Mouse (Mus musculus) kidney, postnatal 0 days (tissue): ENCODE measurements around the gene Abca13. TPM values are rescaled to one million over a fixed set of nuclear protein-coding genes. Genes with fewer than 3 reads are reported as not detected.
A peak's percentile ranks its signal among the peaks of the same experiment; 100 is the strongest.

Experiments used
- ATAC-seq: fragments of 200-750 bp; cut with Nextera tagmentation; replicated peaks from 2 replicates; pipeline ENCODE4 v1.8.0; 2017; ENCODE audit warnings: low read depth, moderate number of reproducible peaks, moderate TSS enrichment, moderate library complexity; ENCODE audit not compliant: low FRiP score
- DNase-seq: peaks from one replicate; pipeline ENCODE4 v3.0.0-alpha.2; 2016; ENCODE audit warnings: low spot score
- H3K27ac ChIP-seq: fragments of 300-500 bp; sonication (generic); 2 replicates; pipeline ENCODE4 v1.5.1; 2014; ENCODE audit warnings: mild to moderate bottlenecking
- H3K27me3 ChIP-seq: fragments of 300-500 bp; sonication (generic); 2 replicates; pipeline ENCODE4 v1.6.1; 2014; ENCODE audit warnings: low read length, mixed read lengths; ENCODE audit not compliant: insufficient read depth
- H3K36me3 ChIP-seq: fragments of 300-500 bp; sonication (generic); 2 replicates; pipeline ENCODE4 v1.6.1; 2014; ENCODE audit warnings: low read length, mixed read lengths; ENCODE audit not compliant: insufficient read depth
- H3K4me1 ChIP-seq: fragments of 300-500 bp; sonication (generic); replicated peaks from 2 replicates; pipeline ENCODE4 v1.6.1; 2014; ENCODE audit warnings: antibody characterized with exemption, low read length, mixed read lengths; ENCODE audit not compliant: insufficient read depth
- H3K4me2 ChIP-seq: fragments of 300-500 bp; sonication (generic); 2 replicates; pipeline ENCODE4 v1.6.1; 2014; ENCODE audit warnings: mild to moderate bottlenecking, low read length, moderate library complexity, mixed read lengths
- H3K4me3 ChIP-seq: fragments of 300-500 bp; sonication (generic); replicated peaks from 2 replicates; pipeline ENCODE4 v1.5.1; 2014; ENCODE audit warnings: low read depth, low read length
- H3K9ac ChIP-seq: fragments of 300-500 bp; sonication (generic); 2 replicates; pipeline ENCODE4 v1.6.1; 2014; ENCODE audit warnings: low read depth, low read length
- H3K9me3 ChIP-seq: fragments of 300-500 bp; sonication (generic); replicated peaks from 2 replicates; pipeline ENCODE4 v1.6.1; 2016; ENCODE audit warnings: low read length, inconsistent platforms, mixed read lengths
- CTCF ChIP-seq: IDR thresholded peaks from 2 replicates; pipeline ENCODE4 v1.5.1; 2016; ENCODE audit warnings: antibody characterized with exemption, low read depth, mild to moderate bottlenecking, moderate library complexity
- WGBS: fragments of 180-500 bp; shearing (Covaris S2); extraction: QIAGEN DNeasy Blood & Tissue Kit; methylation state at CpG from one replicate; pipeline ENCODE4 v1.1.7; 2014; 5-methylcytosine and 5-hydroxymethylcytosine counted together
- polyA plus RNA-seq: library from polyadenylated mRNA; unstranded; fragments of >200 nt; fragmentation: Nextera tagmentation; extraction: Ambion mirVana; gene quantifications from 2 replicates; pipeline ENCODE4 v1.2.1, GENCODE M21; 2015

The Abca13 gene
- polyA plus RNA-seq, 1 experiment from 2014 or later, result 1.8 TPM

DNA sequence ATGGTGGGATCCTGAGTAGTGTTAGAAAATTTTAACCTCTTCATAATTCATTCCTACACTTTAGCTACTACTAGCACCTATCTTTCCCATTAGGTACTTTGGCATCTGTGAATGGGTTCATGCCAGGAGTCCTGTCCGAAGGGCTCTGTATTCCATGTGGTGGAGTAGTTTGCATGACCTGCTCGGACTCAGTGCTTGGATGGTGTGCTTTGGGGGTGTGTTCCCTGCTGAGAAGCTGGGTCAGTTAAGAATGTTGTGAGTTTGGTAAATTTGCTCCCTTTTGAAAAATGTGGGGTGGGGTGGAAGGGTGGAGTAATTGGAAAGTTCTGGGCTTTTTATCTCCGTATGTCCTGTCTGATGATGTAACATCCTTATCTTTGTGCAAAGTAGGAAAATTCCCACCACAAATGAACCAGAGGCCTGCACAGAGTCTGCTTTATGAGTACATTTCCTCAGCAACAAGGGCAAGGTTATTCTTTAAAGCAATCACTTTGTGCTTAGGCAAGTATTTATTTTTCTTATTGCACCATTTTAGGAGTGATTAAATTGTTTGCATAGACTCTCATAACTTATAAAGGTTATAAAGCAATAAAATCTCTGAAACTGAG is 475.0 kb downstream of the Abca13 start:
- H3K9ac ChIP-seq, result no peak overlapping the region
- H3K4me2 ChIP-seq, result no peak overlapping the region
- H3K4me3 ChIP-seq, result no peak overlapping the region
- no peaks in the 10 kb centered on the region for H3K4me1 ChIP-seq
- H3K27ac ChIP-seq, result no peak overlapping the region
- 71% methylated on average over 3 of the region's 3 CpGs for WGBS
- DNase-seq, result no peak
- no peaks in the 10 kb centered on the region for H3K9me3 ChIP-seq
- no peaks in the 10 kb centered on the region for H3K36me3 ChIP-seq
- ATAC-seq, result no peak
- no peaks in the 10 kb centered on the region for H3K27me3 ChIP-seq
- TF ChIP-seq CTCF, result no peak

DNA sequence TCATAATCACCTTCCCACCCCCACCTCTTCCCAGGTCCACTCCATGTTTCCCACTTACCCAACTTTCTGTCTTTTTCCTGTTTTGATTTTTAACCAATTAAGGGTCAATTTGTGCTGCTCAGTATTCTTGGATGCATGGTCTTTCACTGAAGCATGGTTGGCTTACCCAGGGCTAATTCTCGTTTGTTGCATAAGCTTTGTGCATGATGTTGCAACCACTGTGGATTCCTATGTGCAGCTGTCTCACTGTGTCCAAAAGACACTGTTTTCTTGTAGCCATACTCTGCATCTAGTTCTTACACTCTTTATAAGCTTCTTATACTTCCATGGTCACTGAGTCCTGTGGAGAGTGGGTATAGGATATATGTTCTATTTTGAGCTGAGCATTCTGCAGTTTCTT is 477.7 kb downstream of the Abca13 start:
- 69% methylated on average over 1 of the region's 1 CpGs for WGBS
- ATAC-seq, result no peak
- H3K27me3 ChIP-seq, result no peaks in the 10 kb centered on the region

DNA sequence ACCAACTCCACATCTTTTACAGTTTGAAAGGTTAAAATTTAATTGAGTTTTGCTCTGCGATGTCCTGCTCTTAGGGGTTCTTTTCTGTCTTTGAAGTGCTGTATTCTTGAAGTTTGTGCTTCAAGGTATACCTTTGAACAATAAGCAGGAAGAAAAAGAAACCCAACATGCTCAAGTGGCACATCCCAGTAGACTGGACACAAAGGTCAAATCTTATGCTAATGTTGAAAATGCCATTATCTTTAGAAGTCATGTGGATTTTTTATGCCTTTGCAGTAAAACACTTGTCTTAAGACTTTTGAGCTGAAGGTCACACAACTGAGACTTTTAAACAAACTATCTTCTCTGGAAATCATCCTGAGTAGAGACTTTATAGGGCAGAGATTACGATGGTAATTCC is 493.2 kb downstream of the Abca13 start:
- Histone ChIP-seq H3K9me3 (no peaks in the 10 kb centered on the region), H3K9ac (no peak overlapping the region), H3K36me3 (no peaks in the 10 kb centered on the region), H3K4me2 (no peak overlapping the region), H3K4me1 (no peaks in the 10 kb centered on the region), H3K27me3 (no peaks in the 10 kb centered on the region), H3K4me3 (no peak overlapping the region), H3K27ac (no peak overlapping the region)
- ATAC-seq (no peak), DNase-seq (no peak)
- no peak for TF ChIP-seq CTCF
- 86% methylated on average over 2 of the region's 2 CpGs for WGBS

More for the DNA sequence above, 477.7 kb downstream of the Abca13 start:
- H3K9me3 ChIP-seq, result no peaks in the 10 kb centered on the region
- TF ChIP-seq CTCF, result no peak
- H3K4me1 ChIP-seq, result no peaks in the 10 kb centered on the region
- H3K4me2 ChIP-seq, result no peak overlapping the region
- no peak overlapping the region for H3K27ac ChIP-seq
- no peak overlapping the region for H3K9ac ChIP-seq
- H3K4me3 ChIP-seq, result no peak overlapping the region
- no peak for DNase-seq
- no peaks in the 10 kb centered on the region for H3K36me3 ChIP-seq

DNA sequence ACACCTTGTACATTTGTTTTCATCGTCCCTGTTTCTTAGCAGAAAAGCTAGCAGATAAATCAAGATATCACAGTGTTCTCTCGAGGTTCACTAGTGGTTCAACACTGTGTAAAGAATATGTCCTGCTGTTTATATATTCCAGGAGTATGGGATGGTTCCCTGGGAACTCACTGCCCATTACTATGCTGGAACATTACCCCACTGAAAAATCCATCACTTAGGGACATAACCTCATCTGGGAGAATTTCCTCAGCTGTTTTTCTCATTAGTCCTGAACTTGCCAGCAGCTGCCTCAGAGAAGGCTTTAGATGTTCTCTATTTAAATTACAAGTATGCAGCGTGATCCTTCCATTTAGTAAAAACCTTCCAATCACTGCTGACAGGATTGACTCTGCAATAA is 513.4 kb downstream of the Abca13 start:
- no peak for ATAC-seq
- no peaks in the 10 kb centered on the region for H3K9me3 ChIP-seq
- no peak overlapping the region for H3K4me2 ChIP-seq
- WGBS, result 26% methylated on average over 3 of the region's 3 CpGs
- peak; percentile 44 for DNase-seq
- H3K4me3 ChIP-seq, result no peak overlapping the region
- no peak overlapping the region for H3K9ac ChIP-seq
- no peaks in the 10 kb centered on the region for H3K27me3 ChIP-seq
- H3K4me1 ChIP-seq, result no peaks in the 10 kb centered on the region
- no peaks in the 10 kb centered on the region for H3K36me3 ChIP-seq
- no peak overlapping the region for H3K27ac ChIP-seq
- TF ChIP-seq CTCF, result no peak

DNA sequence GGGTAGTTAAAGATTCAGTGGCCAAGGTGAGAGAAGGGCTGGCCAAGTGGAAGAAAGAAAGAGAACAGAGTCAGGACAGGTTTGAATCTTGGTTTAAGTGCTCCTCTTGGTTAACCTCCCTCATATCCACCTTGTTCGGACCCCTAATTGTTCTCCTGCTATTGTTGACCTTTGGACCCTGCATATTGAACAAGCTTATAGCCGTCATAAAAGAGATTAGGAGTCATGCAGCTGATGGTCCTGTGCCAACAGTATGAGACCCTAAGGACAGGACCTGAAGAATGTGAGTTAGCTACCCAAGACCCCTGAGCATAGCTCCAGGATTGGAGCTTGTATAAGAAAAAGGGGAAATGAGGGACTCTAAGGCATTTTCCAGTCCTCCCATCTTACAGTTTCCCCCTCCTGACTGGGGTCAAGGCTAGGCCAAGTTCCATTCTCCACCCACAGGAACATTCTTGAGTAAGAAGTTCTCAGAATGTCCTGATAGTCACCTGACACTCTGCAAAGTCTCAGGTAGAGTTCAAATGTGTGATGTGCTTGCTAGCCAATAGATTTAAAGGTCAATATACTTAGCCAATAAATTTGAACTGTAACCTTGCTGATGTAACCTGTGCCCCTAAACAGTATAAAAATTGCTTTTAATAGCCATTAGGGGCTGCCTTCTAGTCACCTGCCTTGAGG is 536.2 kb downstream of the Abca13 start:
- TF ChIP-seq CTCF, result no peak
- Histone ChIP-seq H3K27me3 (no peaks in the 10 kb centered on the region), H3K4me3 (no peak overlapping the region), H3K9ac (no peak overlapping the region), H3K4me1 (no peaks in the 10 kb centered on the region), H3K27ac (no peak overlapping the region), H3K4me2 (no peak overlapping the region), H3K9me3 (no peaks in the 10 kb centered on the region), H3K36me3 (no peaks in the 10 kb centered on the region)
- no peak for ATAC-seq
- no peak for DNase-seq
- 67% methylated on average over 2 of the region's 2 CpGs for WGBS

DNA sequence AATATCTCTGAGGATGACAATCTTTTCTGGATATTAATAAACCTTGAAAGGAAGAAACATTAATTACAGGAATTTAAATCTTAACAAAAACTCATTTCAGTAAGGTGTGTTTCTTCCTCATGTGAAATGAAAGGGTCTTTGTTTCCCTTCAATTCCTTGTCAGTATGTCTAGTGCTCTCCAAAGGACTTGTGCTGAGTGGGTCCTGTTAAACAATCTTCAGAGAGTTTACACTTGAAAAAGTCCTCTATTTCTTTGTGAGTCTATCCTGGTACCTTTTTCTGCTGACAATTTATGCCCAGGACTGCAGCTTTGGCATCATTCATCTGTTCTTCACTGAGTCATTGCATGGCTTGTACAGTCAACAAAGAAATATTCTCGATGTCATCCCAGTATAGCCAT is 539.6 kb downstream of the Abca13 start:
- ATAC-seq (no peak), DNase-seq (no peak)
- Histone ChIP-seq H3K4me1 (no peaks in the 10 kb centered on the region), H3K9me3 (no peaks in the 10 kb centered on the region), H3K9ac (no peak overlapping the region), H3K4me3 (no peak overlapping the region), H3K27me3 (no peaks in the 10 kb centered on the region), H3K27ac (no peak overlapping the region), H3K36me3 (no peaks in the 10 kb centered on the region), H3K4me2 (no peak overlapping the region)
- 61% methylated on average over 1 of the region's 1 CpGs for WGBS
- TF ChIP-seq CTCF, result no peak

Other genes starting within 250 kb of the Abca13 start
- gene Pkd1l1, start 218.7 kb upstream of the Abca13 start, polyA plus RNA-seq, result 0.12 and 0.19 TPM in 2 replicates
- gene Hus1, start 180.8 kb upstream of the Abca13 start, polyA plus RNA-seq, result 14.6 and 14.7 TPM in 2 replicates
- 12.5 and 12.7 TPM in 2 replicates for gene Gm11992, start 143.3 kb upstream of the Abca13 start, polyA plus RNA-seq
- gene Sun3, start 143.0 kb upstream of the Abca13 start, polyA plus RNA-seq, result 1.3 and 1.6 TPM in 2 replicates
- gene Upp1, start 73.8 kb upstream of the Abca13 start, polyA plus RNA-seq, result 18.7 and 22.2 TPM in 2 replicates